Mouse (Mus musculus) cerebellum, adult 9-10 months (tissue): ENCODE measurements around the gene Dcdc2b.

Experiments
- DNase-seq: peaks from one replicate; pipeline ENCODE4 v3.0.0; 2022

Gene Dcdc2b

GRCm38 (mm10) chr4:129620419-129621282 is 6.6 kb upstream of the Dcdc2b start:
- DNase-seq = peak; percentile 63

GRCm38 (mm10) chr4:129618786-129619691 is 5.0 kb upstream of the Dcdc2b start, which contains the start of gene Iqcc:
Gene Iqcc, minus strand, starts transcription at chr4:129619099.
- DNase-seq = peak; percentile 95

GRCm38 (mm10) chr4:129618031-129618430 is 4.0 kb upstream of the Dcdc2b start:
- no peak for DNase-seq

- peak; percentile 48 for DNase-seq
Observed at GRCm38 (mm10) chr4:129617121-129617641, 3.1 kb upstream of the Dcdc2b start.

GRCm38 (mm10) chr4:129616631-129617030 is 2.6 kb upstream of the Dcdc2b start:
- no peak for DNase-seq

GRCm38 (mm10) chr4:129615801-129616290 is 1.8 kb upstream of the Dcdc2b start:
- no peak for DNase-seq

GRCm38 (mm10) chr4:129610472-129610871 is 3.6 kb downstream of the Dcdc2b start:
- no peak for DNase-seq

- DNase-seq = no peak
Observed at GRCm38 (mm10) chr4:129610026-129610425, 4.0 kb downstream of the Dcdc2b start.

- DNase-seq = no peak
Observed at GRCm38 (mm10) chr4:129609139-129609631, 4.9 kb downstream of the Dcdc2b start.

- peak; percentile 86 for DNase-seq
Observed at GRCm38 (mm10) chr4:129608426-129609025, 5.5 kb downstream of the Dcdc2b start.

- DNase-seq = peak; percentile 73
Observed at GRCm38 (mm10) chr4:129600233-129601158, 13.6 kb downstream of the Dcdc2b start, which contains the start of the genes Eif3i and Tmem234. Gene Eif3i, minus strand, starts transcription at chr4:129600648. Gene Tmem234, plus strand, starts transcription at chr4:129600668.

- DNase-seq = no peak
Observed at GRCm38 (mm10) chr4:129588865-129589264, 25.2 kb downstream of the Dcdc2b start.

- no peak for DNase-seq
Observed at GRCm38 (mm10) chr4:129586943-129587342, 27.1 kb downstream of the Dcdc2b start.

GRCm38 (mm10) chr4:129585773-129586172 is 28.3 kb downstream of the Dcdc2b start:
- DNase-seq = no peak

GRCm38 (mm10) chr4:129584884-129585608 is 29.0 kb downstream of the Dcdc2b start:
- DNase-seq = peak; percentile 79

GRCm38 (mm10) chr4:129584370-129584769 is 29.7 kb downstream of the Dcdc2b start:
- DNase-seq = no peak

- no peak for DNase-seq
Observed at GRCm38 (mm10) chr4:129582251-129582650, 31.8 kb downstream of the Dcdc2b start.

- peak; percentile 73 for DNase-seq
Observed at GRCm38 (mm10) chr4:129580347-129580746, 33.7 kb downstream of the Dcdc2b start.

- no peak for DNase-seq
Observed at GRCm38 (mm10) chr4:129578466-129578865, 35.6 kb downstream of the Dcdc2b start, which contains the start of gene Fam167b. Gene Fam167b, minus strand, starts transcription at chr4:129578549.

- DNase-seq = no peak
Observed at GRCm38 (mm10) chr4:129577688-129578087, 36.4 kb downstream of the Dcdc2b start.
